Mouse (Mus musculus) olfactory bulb, adult 2 months (tissue): ENCODE measurements around the gene Uts2b. TPM values are rescaled to one million over a fixed set of nuclear protein-coding genes. Genes with fewer than 3 reads are reported as not detected.
"Not testable (repeated sequence)": the region's sequence is repeated elsewhere in the genome, so short reads cannot be mapped to it uniquely, and the experiment has no call there.

Source experiments
- H3K27ac ChIP-seq: fragments of 200-500 bp; 2 replicates; pipeline ENCODE4 v1.5.1; 2012; ENCODE audit warnings: low read depth, low read length; ENCODE audit not compliant: insufficient read depth
- H3K4me1 ChIP-seq: fragments of 200-500 bp; 2 replicates; pipeline ENCODE4 v1.6.1; 2012; ENCODE audit warnings: low read length; ENCODE audit not compliant: control insufficient read depth, insufficient read depth
- H3K4me3 ChIP-seq: fragments of 200-500 bp; 2 replicates; pipeline ENCODE4 v1.5.1; 2012; ENCODE audit warnings: mild to moderate bottlenecking, low read depth, low read length, moderate library complexity; ENCODE audit not compliant: insufficient read depth
- CTCF ChIP-seq: fragments of 200-500 bp; IDR thresholded peaks from 2 replicates; pipeline ENCODE4 v1.5.1; 2012; ENCODE audit warnings: low read depth, mild to moderate bottlenecking, low read length, moderate library complexity; ENCODE audit not compliant: insufficient read depth
- POLR2A ChIP-seq: fragments of 200-500 bp; IDR thresholded peaks from 2 replicates; pipeline ENCODE4 v1.6.1; 2012; ENCODE audit warnings: mild to moderate bottlenecking, low read depth, low read length, moderate library complexity; ENCODE audit not compliant: insufficient read depth
- WGBS: fragments of 180-500 bp; shearing (Covaris S2); methylation state at CpG from one replicate; pipeline ENCODE4 v1.1.7; 2018; 5-methylcytosine and 5-hydroxymethylcytosine counted together
- polyA plus RNA-seq: library from polyadenylated mRNA; stranded (reverse); fragments of >200 nt; gene quantifications from 2 replicates; pipeline ENCODE4 v1.2.4, GENCODE M21; 2012; ENCODE audit warnings: low replicate concordance; ENCODE audit not compliant: missing spikeins, insufficient read depth, insufficient read length

The Uts2b gene
- polyA plus RNA-seq, 1 experiment = not detected

DNA sequence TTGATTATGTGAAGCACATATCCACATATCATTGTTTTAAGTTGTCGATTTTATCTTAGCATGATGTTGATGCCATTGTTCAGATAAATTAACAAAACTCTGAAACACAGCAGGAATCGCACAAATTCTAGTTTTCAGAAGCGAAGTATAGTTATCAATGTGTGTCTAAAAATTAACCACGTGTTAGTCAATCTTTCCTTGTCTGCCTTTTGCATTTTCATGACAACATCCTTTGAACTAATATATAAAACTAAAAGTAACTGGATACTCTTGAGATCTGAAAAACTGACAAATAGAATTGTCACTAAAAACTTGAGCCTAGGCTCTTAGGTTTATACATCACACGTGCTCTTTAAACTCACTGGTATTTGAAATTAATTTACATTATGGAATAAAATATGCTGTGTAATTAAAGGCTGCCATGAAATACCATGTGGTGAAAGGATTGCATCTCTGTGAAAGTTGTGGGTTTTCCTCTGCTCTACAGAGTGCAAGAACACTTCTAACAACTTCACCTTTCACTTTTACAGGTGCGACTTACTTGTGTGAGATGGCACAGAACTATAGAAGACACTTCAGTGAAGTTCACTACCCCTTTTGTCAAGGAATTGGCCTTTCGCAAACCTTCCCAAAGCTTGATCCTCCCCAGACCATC, 20.0 kb downstream of the Uts2b start:
- no peaks in the 10 kb centered on the region for H3K4me1 ChIP-seq
- no peak for TF ChIP-seq POLR2A
- no peak for TF ChIP-seq CTCF
- H3K4me3 ChIP-seq = no peak overlapping the region
- WGBS = 91% methylated on average over 7 of the region's 7 CpGs
- H3K27ac ChIP-seq = no peak overlapping the region

DNA sequence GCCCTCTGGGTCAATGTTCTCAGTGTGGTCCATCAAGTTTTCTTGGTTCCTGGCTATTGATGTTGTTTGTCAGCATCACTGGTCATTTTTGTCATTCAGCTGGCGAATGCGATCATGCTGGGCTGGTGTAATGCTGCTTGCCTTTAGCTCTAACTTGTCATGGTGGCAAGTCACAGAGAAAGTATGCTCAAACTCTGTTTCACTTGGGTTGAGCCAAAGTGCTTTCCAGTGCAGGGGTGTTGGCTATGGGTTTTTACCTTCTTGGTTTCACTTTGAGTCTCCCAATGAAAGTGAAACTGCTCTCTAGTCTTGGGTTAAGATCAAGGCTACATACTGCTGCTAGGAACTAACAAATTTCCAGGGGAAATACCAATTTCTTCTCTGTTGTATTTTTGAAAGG, 20.8 kb downstream of the Uts2b start:
- Histone ChIP-seq H3K27ac (no peak overlapping the region), H3K4me3 (no peak overlapping the region), H3K4me1 (no peaks in the 10 kb centered on the region)
- no peak for TF ChIP-seq CTCF
- no peak for TF ChIP-seq POLR2A
- WGBS = 96% methylated on average over 2 of the region's 2 CpGs

DNA sequence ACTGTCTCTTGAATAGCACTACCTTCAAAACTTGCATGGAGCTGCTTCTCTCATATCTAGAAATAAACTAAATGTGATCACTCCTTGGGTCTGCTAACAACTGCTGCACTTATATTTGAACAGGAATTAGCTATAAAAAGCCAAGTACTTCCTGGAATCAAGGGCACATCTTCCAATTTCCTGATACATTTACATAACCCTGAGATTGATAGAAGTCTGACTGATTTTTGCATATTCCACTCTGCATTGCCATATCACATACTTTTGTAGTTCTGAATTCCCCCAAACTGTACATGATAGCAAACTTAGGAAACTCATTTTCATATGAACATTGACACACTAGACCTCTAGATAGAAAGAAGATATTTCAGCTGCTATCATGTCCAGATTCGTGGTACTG, 21.7 kb downstream of the Uts2b start:
- WGBS = 80% methylated on average over 1 of the region's 1 CpGs
- Histone ChIP-seq H3K4me3 (no peak overlapping the region), H3K27ac (no peak overlapping the region), H3K4me1 (no peaks in the 10 kb centered on the region)
- TF ChIP-seq POLR2A (no peak), CTCF (no peak)

DNA sequence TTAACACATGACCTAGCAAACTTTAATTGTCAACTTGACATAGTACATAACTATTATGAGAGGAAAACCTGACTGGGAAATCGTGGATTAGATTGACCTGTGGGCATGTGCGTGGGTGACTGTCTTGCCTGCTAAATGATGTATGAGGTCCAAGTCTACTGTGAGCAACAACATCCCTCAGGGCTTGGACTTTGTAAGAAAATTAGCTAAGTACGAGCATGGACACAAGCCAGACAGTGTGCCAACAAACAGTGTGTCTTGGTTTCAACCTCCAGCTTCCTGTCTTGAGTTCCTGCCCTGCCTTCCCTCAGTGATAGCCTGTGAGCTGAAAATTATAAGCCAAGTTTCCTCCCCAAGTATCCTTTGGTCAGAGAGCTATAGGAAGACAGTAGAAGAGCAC, 22.5 kb downstream of the Uts2b start:
- no peak overlapping the region for H3K4me3 ChIP-seq
- H3K27ac ChIP-seq = no peak overlapping the region
- TF ChIP-seq POLR2A (no peak), CTCF (no peak)
- H3K4me1 ChIP-seq = no peaks in the 10 kb centered on the region
- WGBS = 67% methylated on average over 3 of the region's 3 CpGs

DNA sequence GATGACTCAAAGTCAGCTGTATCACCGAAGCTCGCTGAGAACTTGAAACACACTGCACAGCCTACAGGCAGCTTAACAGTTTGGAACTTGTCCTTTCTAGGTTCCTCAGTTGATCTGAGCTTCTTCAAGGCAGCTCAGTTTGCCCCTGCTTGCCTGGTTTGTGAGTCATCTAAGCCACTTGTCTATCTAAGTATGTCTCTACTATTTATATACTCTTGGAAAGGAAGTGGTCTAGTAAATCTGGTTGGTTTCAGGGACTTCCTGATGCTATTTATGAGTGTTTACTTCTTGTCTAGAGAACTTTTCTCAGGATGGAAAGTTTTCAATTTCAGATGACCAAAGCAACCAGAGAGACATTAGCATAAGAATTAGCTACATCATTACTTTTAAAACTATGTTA, 43.6 kb downstream of the Uts2b start:
- H3K4me1 ChIP-seq = no peaks in the 10 kb centered on the region
- H3K27ac ChIP-seq = no peak overlapping the region
- H3K4me3 ChIP-seq = no peak overlapping the region
- TF ChIP-seq CTCF (no peak), POLR2A (no peak)
- 94% methylated on average over 2 of the region's 2 CpGs for WGBS

DNA sequence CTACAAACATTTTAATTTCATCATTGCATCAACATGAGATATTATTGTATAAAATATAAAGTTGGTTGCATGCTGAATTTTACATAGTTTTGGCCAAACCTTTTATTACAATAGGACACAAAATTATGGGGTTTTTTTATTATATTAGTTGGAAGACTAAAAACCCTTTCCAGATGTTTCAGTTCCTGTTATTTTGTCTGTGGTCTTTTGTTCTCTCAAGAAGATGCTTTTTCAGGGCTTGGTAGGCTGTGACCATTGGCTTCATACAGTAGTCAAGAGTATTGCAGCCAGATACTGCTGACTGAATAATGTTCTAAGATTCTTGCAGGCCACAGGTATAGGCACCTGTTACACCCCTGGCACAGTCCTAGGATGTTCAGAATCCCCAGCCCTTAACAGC, 48.0 kb downstream of the Uts2b start:
- no peak overlapping the region for H3K27ac ChIP-seq
- no peak for TF ChIP-seq POLR2A
- TF ChIP-seq CTCF = no peak
- H3K4me1 ChIP-seq = no peaks in the 10 kb centered on the region
- H3K4me3 ChIP-seq = no peak overlapping the region

DNA sequence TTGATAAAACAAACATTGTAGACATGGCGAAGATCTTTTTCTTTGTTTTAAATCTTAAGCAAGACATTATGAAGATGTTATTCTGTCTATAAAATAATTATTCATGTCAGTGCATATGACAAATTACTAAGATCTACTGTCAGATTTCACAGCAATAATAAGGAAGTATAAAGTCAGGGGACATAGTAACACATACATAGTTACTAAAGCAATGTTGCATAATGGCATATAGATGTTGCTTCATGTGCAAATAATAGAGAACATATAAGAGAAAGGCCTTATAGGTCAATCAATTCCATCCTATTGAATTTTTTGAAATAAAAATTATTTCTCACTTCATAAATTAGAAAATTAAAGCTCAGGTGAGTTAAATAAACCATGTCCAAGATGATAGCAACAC, 50.9 kb downstream of the Uts2b start:
- no peaks in the 10 kb centered on the region for H3K4me1 ChIP-seq
- H3K4me3 ChIP-seq = no peak overlapping the region
- WGBS = 64% methylated on average over 1 of the region's 1 CpGs
- TF ChIP-seq CTCF (no peak), POLR2A (no peak)
- H3K27ac ChIP-seq = no peak overlapping the region

DNA sequence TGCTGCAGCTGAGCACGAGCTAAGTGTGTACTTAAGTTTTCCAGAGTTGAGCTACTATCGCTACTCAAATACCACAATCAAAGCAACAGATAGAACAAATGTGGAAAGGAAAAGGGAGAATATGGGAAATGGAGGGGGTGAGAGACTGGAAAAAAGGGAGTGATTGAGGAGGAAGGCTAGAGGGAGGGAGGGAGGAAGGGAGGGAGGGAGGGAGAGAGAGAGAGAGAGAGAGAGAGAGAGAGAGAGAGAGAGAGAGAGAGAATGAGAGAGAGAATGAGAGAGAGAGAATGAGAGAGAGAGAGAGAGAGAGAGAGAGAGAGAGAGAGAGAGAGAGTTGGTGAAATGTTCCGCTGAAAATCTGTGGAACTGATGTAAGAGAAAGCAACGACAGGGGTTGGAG, 62.9 kb downstream of the Uts2b start, which contains the start of gene Ostn:
Gene Ostn (plus strand): TSS at position 301 of the 400 bp plus-strand sequence.
- 63% methylated on average over 4 of the region's 4 CpGs for WGBS
- not testable (repeated sequence) for H3K4me3 ChIP-seq, H3K4me1 ChIP-seq, H3K27ac ChIP-seq

Other genes with a start within 250 kb of the Uts2b start
- gene Ostn, start 62.8 kb downstream of the Uts2b start, polyA plus RNA-seq = not detected in 2 replicates
- gene Ccdc50, start 18.6 kb upstream of the Uts2b start, polyA plus RNA-seq = 64.5 TPM in 1 of 2 replicates, not detected in the other